Mouse (Mus musculus) ES-Bruce4 (cell line): ENCODE measurements at regions not wholly inside any gene's neighbourhood (a gene's known extent, or its start where the extent isn't known, plus 50 kb on each side); places are given as distances from the start of the nearest gene placed in this dataset.

ENCODE experiments used
- CTCF ChIP-seq: IDR thresholded peaks from one replicate; pipeline ENCODE4 v1.8.1; 2011; ENCODE audit warnings: low read depth, low read length
- EP300 ChIP-seq: IDR thresholded peaks from 2 replicates; pipeline ENCODE4 v1.6.1; 2011; ENCODE audit warnings: low read depth, low read length; ENCODE audit not compliant: insufficient read depth

GRCm38 (mm10) chr6:51103236-51103635 lies 329.2 kb upstream of the Nfe2l3 start:
- TF ChIP-seq EP300 (no peak), CTCF (no peak)
